Mouse (Mus musculus): ENCODE data around the gene Mafk.
"Not testable (repeated sequence)": the region's sequence is repeated elsewhere in the genome, so short reads cannot be mapped to it uniquely, and the experiment has no call there.

Gene Mafk

DNA sequence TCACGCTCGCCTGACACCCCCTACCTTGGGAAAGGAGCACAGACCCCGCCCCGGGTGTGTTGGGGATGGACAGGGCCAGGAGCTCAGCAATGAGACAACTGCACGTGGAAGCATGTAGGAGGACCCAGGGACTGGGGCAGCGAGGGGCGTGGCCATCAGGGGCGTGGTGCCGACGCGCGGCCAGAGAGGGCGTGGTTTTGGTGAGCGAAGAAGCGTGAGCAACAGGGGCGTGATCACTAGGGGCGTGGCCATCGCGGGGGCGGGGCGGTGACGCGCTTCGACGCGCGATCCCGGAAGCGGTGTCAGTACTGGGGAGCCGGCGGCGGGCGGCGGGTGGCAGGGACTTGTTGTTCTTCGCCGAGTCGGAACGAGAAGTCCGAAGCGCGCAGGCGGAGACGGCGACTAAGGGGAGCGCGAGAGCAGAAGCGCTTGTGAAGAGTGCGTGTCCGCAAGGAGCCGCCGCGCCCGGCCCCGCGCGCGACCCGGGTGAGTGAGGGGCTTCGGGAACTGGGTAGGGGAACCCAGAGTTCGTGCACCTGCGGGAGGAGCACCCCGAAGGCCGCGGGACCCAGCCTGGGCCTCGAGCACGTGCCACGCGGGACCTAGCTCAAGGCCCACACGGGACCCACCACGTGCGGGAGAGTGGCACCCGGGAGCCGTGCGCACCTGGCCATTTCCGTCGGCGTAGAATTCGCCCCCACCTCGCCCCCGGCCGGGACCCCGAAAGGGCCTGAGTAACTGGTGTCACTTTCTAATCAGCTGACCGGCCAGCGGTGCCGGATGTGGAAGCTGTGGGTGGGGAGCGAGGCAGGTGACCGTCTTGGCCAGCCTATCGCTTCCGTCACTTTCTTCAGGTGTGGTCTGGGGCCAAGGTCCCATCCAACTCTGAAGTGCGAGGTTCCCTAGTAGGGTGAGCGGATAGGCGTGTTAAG, at the start of gene Mafk:
Gene Mafk, plus strand, starts transcription at position 287 of the 932 bp plus-strand sequence.
- peak; percentile 98 to 99 for DNase-seq

DNA sequence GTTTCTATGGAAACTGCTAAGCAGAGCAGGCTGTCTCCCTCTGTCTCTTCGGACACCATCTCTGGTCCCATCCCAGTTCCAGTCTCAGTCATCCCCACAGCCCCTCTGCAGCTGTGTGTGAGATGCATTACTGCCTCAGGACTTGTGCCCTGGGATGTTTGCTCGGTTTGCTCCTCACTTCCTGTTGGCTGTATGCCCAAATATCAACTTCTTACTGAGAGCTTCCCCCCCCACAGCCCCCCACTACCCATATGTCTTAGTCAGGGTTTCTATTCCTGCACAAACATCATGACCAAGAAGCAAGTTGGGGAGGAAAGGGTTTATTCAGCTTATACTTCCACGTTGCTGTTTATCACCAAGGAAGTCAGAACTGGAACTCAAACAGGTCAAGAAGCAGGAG, 48.7 kb upstream of the Mafk start:
- DNase-seq = not testable (repeated sequence)

DNA sequence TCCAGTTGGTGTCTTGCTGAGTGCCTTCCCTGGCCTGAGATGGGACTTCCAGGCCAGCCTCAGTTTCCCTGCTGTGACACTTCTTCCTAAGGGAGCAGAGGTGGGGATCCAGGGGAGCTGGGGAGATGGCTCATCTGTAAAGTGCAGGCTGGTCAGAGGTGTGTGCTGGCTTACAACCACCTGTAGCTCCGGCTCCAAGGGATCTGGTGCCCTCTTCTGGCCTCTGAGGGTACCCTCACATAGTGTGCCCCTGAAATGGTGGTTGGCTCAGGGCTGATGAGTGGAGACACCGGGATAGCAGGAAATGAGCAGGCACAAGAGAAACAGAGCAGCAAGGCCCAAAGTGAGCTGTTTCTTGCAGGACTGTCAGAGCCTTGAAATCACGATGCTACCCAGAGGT, 45.5 kb upstream of the Mafk start:
- peak; percentile 79 to 87 for DNase-seq

DNA sequence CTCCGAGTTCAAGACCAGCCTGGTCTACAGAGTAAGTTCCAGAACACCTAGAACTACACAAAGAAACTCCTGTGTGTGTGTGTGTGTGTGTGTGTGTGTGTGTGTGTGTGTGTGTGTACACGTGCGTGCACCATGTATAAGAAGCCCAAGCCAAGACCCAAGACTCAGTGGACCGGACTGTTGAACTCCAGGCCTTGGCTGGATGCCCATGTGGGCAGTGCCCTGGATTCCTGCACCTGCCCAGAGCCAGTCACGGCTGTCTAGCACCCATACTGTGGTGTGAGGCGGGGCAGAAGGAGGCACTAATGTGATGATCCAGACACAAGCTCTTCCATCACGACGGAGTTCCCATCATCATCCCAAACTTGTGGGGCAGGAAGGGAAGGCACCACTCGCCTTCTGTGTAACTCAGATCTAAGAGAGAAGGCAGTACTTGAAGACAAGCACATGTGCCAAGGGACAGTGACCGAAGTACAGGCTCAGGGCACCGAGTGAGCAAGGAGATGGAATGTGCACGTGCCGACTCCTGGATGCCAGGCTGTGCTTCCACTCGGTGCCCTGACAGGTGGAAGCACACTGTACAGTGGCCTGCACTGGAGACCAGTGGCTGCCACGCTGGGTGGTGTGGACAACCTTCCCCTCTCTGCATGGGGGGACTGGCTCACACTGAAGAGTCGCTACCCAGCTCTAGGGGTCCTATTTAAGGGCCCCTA, 41.7 kb upstream of the Mafk start:
- DNase-seq = peak; percentile 89 to 90

DNA sequence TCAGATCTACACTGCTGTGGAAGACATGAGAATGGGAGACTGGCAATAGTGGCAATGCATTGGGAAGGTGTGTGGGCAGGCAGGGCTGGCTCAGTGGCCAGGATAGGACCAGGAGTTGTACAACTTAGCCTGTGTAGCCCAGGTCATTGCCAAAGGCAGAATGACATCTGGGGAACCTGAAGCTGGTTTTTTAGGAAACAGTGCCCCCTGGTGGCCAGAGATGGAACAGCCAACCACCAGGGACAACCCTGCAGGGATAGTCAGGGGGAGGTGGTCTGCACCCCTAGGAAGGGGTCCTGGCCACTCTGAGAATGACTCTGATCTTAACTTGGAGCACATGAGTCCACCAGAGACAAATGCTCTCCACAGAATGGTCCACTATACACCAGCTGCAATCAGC, 40.8 kb upstream of the Mafk start:
- peak; percentile 57 to 82 for DNase-seq

DNA sequence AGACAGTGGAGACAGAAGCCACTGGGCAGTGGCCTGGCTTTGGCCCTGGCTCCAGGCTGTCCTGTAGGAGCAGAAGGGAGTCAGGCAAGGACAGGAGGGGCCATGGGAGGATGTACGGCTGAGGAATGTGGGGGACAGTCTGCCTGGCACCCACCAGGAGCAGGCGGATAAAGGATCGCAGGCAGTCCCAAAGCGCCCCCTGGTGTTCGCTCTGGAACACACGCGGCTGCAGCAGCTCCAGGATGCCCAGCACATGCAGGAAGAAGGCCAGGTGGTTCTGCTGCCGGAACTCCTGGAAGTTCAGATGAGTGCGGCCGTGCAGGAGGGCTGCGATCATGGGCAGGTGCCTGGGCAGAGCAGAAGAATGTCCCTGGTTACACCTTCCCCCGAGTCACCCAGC, 36.6 kb upstream of the Mafk start:
- DNase-seq = peak; percentile 29 to 81

DNA sequence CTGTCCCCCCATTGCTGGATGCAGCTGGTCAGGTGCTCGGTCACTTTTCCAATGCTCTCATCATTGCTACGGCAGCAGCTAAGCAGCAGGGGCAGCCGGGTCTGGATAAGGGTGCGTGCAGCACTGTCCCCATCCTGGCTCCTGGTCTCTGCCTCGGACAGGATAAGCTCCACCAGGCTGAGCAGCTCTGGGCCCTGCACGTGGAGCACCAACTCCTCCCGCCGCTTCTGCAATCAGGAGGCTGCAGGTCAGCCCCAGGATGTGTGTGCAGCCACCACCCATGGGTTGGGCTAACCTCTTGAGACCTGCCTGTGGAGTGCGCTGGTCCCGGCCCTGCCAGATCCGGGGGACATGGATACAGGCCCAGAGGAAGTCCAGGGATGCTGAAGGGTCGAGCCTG, 35.2 kb upstream of the Mafk start:
- no peak for DNase-seq

DNA sequence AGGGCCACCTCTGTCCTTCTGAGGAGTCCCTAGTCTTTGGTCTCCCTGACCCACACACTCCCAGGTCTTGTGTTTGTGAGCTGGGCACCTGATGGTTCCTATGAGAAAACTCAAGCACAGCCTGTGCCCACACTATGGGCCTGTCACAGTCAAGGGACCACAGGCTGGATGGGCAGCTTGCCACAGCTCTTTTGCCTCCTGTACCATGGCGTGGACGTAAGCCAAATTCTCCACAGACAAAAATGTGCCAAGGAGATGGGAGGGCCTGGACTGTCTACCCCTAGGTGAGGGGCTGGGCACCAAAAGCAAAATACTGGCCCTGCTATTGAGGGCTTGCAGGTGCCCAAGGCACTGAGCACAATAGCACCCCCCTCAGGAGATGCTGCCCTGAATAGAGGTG, 34.7 kb upstream of the Mafk start:
- DNase-seq = no peak

DNA sequence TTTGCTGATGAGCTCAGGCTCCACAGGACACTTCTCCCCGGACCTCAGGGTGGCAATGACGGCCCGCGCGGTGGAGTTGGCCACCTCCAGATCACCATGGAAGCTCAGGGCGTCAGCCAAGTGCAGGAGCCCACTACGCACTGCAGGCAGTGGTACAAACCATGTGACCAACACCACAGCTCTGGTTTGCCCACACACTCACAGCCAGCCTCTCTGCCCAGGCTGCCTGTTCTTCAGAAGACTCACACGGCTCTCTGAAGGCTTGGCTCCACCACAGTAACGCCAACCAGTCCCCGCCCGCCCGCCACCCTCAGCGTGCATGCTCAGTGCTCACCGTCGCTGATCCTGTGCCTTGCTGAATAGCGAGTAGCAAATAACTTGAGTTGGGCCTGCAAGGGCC, 33.2 kb upstream of the Mafk start:
- no peak for DNase-seq

DNA sequence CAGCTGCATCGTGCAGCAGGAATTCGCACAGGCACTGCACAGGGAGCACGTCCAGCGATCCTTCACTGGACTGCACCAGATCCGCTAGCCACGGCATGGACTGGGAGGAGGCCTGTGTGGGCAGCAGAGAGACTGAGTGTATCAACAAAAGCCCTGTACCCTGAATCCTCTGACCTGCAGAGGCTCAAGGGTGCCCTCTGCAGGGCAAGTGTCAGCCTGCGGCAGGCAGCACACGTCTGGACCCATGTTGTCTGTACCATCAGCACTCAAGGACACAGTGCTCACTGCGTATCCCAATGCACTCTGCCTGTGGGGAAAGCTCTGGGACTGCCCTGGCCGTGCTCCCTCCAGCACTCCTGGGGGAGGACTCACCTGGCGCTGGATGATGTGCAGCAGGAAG, 27.0 kb upstream of the Mafk start:
- peak in 1 of 2 experiments; percentile 73 for DNase-seq

DNA sequence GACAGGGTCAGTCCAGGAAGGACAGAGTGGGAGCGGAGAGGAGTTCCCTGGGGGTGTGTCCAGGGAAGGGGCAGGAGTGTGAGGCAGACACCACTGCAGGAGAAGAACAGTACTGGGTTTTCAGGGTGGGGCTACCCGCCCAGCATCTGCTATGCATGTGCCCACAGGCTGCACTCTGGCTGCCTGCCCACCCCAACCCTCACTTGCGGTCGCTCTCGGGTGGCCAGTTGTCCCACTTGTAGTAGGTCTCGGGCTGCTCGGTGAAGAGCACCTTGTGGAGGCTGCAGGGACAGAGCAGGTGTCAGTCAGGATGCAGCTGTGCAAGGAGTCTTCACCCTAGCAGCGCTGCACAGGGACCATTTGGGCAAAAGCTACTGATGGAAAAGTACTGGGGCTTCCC, 23.1 kb upstream of the Mafk start:
- no peak for DNase-seq

DNA sequence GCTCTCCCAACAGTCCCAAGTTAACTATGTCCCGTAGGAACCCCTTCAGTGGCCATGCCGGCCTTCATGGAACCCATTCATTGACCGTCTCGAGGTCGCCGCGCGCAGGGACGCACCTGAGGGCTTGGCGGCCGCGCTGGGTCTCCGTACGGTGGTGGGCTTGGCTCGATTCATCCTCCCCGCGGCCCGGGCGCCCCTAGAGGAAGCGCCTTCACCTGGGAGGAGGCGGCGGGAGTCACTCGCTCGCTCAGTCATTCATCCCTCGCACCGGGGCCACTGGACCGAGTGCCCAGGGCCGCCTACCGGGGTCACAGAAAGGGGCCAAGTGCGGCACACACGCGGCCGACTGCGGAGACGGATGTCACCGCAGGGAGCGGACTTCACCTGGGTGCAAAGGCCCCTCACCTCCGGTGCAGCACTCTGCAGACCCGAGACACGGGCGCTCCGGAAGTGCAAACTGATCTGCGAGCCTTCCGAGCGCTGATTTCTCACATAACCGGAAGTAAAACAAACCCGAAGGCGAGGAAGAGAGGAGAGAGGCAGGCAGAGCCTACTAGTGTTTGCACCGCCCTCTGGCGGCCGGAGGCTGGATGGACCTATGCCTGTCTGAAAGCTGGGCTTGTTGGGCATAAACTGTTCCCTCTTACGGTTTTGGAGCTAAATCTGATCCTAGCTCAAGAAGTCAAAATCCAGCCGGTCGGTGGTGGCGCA, 15.9 kb upstream of the Mafk start, which contains the start of gene Ints1:
Gene Ints1, minus strand, starts transcription at position 459 of the 711 bp plus-strand sequence.
- peak; percentile 98 to 99 for DNase-seq

DNA sequence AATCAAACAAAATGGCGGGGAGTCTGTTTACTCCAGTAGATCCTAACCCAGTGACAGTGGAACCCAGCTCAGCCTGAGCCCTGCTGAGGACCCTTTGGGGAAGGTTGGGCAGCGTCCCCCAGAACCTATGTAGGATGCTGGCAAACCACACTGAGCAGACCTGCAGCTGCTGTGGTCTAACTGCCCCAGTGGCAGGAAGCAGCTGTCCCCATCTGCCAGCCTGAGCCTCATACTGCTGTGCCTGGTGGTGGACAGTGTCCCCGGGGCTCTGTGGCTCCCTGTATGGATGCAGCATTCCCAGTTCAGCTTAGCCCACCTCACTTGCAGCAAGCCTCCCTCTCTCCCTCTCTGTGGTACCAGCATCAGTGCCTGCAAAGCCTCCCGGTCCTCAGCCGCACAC, 14.3 kb upstream of the Mafk start:
- DNase-seq = no peak

DNA sequence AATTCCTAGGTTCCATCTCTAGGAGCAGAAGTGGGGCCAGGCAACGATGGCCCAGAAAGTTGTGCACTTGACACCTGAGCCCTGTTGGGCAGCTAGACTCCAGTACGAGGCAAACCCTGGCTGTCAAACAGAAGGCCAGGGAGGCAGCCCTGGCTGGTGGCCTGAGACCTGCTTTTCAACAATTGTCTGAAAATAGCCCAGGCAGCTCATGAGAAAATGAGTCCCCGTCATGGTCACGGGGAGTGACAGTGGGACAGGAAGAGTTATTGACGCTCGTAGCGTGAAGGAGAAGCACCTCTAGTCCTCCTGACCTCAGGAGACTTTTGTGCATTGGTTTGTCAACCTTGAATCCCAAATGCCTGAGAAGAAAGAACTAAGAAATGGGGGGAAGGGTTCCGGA, 9.9 kb upstream of the Mafk start:
- peak in 1 of 2 experiments; percentile 25 for DNase-seq

DNA sequence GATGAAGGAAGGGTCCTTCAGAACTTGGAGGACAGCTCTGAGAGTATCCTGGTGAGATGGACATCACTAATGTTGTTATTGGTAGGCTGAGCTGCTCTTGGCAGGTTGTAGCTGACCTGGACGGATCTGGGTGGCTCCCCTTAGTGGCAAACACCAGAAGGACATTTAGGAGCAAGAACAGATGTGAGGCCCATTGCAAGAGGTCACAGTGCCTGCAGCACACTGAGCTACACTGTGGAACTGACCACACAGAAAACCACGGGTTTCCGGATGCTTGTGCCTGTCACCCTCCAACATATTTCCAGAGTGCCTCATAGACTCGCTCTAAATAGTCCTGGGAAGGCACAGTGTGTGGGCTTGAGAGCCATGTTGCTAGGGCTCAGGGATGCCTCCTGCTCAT, 1.8 kb upstream of the Mafk start:
- peak in 1 of 2 experiments; percentile 34 for DNase-seq

DNA sequence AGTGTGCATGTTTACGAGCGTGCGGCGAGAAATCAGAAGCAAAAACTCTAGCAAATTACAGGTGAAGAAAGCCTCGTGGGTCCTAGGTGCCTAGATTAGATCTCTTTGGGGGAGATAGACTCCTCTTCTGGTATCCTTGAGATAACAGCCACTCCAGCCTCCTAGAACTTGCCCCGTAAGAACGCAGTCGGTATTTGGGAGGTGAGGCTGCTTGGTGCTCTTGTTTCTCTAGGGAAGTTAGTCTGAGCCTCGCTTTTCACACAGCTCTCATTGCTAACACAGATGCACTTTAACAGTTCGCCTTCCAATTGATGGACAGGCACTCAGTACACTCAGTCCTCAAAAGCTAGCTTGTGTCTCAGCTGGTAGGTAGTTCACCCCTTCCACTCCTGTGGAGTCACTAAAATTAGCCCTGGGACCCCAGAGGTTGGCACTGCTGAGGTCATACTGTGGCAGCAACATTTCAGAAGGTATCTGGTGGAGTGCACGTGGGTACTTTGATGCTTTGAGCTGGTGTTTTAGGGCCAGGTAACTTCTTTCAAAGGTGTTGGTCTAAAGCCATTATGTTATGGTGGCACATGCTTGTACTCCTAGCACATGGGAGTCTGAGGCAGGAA, 954 bp downstream of the Mafk start:
- no peak for DNase-seq

DNA sequence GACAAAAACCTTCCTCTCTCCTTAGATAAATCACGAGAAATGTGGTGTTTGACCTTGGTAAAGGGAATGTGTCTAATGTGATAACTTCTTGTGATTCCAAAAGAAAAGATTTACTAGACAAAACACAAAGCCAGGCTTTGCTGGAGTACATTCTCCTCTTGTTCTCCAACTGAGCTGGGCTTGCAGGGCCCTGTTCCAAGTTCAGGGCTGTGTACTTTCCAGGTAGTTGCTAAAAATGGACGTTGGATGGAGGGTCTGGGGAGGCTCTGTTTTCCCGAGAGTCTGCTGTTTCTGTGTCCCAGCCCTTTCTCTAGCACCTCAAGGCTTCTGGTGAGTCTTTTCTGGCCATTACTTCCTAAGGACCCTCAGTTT, 1.6 kb downstream of the Mafk start:
- DNase-seq = peak in 1 of 2 experiments; percentile 59

DNA sequence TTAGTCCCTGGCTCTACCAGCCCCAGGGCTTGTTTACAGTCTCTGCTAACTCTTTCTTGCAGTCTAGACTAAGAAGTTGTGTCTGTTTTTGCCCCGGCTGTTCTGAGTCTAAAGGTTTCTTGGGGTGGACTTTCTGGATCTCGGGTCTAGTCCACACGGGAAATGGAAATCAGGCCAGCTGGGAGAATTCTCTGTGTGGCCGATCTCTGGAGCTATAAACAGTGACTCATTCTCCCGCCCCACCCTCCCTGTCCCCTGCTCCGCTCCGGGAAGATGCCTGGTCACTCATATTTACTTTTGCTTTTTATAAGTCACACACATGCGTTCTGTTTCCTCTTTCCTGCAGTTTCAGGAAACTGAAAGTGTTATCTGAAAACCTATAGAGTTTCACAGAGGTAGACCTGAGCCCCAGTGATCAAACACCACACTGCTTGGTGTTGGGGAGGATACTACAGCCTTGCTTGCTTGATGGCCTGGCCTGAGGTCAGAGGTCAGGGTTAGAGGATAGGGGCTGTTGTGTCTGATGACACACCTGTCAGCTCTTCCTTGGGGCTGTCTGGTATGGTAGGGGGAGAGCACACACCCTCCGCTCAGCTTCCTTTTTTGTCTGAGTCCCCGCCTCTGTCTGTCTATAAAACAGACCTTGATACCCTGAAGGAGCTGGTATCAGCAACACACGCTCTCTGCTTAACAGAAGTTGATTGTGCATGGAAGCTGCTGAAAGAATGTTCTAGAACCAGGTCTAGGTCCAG, 2.2 kb downstream of the Mafk start:
- peak; percentile 74 to 86 for DNase-seq

DNA sequence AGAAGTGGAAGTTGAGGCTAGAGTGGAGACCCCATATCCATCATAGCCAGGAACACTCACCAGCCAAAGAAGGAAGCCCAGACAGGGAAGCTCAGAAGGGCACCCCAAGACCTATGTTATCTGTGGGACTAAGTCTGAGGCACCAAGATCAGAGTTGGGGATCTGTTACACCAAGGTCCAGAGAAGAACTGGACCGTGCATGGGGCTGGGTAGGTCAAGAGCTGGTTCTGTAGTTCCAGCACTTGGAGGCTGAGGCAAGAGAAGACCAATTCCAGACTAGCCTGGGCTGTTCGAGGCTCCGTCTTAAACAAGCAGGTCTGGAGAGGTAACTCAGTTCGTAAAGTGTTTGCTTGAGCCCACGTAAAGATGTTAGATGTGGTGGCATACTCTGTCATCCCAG, 2.8 kb downstream of the Mafk start:
- DNase-seq = no peak

DNA sequence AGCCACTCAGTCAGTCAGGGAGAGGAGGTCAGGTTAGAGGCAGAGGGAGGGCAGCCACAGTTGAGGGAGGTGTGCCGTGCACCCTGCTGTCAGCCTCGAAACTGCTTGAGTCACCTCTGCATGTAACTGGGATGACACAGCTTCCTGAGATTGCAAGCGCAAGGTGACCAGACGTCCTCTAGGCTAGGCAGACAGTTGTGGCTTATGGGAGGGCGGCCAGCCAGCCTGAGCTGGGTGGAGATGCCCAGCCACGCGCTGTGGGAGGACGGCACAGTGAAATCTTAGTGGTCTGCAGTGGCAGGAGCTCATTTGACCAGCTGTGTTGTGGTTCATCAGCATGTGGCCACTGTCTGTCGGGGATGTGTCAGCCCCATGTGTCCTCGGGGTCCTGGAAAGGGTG, 3.6 kb downstream of the Mafk start:
- DNase-seq = peak in 1 of 2 experiments; percentile 37

DNA sequence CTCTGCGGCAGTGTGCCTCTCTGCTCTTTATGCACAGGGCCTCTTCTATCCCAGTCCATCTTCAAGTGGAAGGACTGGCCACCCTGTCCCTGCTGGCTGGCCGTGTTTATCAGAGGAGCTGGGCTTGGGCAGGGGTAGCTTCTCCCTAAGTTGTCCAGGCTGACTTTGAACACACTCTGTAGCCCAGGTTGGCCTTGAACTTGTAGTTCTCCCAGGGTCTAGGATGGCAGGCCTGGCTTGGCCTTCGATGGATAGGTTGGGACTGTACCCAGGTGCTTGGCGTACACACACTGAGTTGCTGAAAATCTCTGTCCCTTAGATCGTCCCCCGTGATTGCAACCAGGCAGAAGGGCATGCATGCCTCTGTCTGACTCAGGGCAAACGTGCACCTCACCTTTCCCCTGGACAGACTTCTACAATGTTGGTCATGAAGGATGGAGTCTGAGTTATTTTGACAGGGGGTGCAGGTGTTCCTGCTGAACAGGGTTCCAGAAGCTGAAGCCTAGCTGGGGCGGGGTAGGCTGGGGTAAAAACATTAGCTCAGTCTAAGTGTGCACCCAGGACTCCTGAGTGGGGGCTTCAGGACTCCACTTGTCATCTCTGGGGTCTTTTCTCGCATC, 4.8 kb downstream of the Mafk start:
- DNase-seq = no peak

DNA sequence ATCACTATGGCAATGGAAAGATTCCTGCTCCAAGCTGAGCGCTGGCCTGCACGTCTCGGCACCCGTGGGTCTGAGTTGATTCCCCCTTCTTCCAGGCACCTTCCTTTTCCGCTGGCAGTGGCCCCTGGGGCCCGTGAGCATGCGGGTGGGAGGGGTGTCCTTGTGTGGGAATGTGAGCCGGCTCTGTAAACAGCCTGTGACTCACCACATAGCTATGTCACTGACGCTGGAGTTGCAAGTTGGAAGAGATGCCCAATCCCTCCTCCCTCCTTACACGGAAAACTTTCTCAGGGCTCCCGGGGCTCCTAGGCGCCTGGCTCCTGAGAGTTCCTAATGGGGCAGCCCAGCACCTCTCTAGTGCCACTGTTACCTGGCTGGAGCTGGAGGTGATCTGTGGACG, 5.6 kb downstream of the Mafk start:
- DNase-seq = peak; percentile 91 to 96

Data from kidney, postnatal 36 days (tissue).